Mouse (Mus musculus): ENCODE results near the gene Prss36. TPM values are rescaled to one million over a fixed set of nuclear protein-coding genes. Genes with fewer than 3 reads are reported as not detected.
"Not testable (repeated sequence)": the region's sequence is repeated elsewhere in the genome, so short reads cannot be mapped to it uniquely, and the experiment has no call there.

Prss36 gene
- polyA plus RNA-seq, 1 experiment: 2.6 TPM

DNA sequence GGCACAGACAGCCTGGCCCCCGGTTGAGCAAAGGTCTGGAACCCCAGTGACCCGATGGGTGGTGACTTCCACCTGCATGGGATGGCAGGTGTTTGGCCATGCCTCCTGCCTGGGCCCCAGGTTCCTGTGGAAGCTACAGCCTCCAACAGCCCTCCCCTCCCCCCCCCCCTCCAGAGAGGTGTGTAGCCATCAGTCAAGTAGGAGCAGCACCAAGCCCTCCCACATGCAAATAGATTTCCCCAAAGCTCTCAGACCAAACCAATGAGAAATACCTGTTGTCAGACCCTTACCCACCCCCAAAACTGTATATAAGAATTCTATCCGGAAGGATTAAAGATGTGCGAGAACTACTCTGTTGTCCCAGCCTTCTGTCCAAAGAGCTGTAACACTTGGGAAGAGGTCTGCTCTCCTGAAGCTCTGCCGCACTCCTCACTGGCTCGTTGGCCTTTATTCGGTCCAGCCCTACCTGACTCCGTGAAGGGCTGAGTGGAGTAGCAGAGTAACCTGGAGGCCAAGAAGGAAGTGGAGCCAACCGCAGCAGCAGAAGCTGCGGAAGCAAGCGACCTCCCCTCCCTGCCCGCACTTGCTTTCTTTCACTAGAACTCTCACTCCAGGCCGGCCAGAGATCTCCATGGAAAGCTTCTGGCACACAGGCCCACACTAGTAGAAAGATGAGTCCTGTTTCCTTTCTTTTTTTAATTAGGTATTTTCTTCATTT lies 6.5 kb upstream of the Prss36 start:
- H3K4me1 ChIP-seq (ENCODE audit: control insufficient read depth, insufficient read depth, insufficient read length, low read length): peaks cover 2% of the 10 kb centered on the region; the same call in 1 of the 2 replicates
- H3K27ac ChIP-seq (ENCODE audit: insufficient read depth, low read depth, low read length): no peak overlapping the region
- TF ChIP-seq CTCF (IDR thresholded peaks at IDR 0.05; ENCODE audit: extremely low read depth, insufficient read length, insufficient replicate concordance, low read depth, low read length) (no peak), POLR2A (IDR thresholded peaks at IDR 0.05; ENCODE audit: low read depth, low read length) (no peak)
- no peaks in the 10 kb centered on the region for H3K27me3 ChIP-seq (ENCODE audit: control insufficient read depth, insufficient read depth, low read length)
- no peaks in the 10 kb centered on the region for H3K36me3 ChIP-seq (ENCODE audit: control insufficient read depth, insufficient read depth, low read length)
- no peak overlapping the region for H3K4me3 ChIP-seq (ENCODE audit: low read depth, low read length)
- WGBS: 45% methylated on average over 13 of the region's 13 CpGs

DNA sequence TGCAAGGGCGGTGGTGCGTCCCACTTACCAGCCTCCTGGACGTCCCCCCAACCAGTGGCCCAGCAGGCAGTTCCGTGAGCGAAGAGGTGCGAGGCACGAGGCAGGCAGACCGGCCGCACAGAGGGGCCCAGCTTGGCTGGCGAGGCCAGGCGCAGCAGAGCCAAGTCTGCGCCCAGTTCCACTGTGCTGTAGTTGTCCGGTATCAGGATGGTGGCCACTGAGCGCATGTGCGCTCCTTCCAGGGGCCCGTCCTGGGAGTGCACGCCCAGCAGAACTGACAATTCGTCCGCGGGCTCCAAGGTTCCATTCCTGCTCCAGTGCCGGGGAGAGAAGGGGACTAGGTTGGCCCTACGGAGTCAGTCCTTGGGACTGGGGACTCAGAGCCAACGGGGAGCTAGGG lies 1.9 kb downstream of the Prss36 start:
- Histone ChIP-seq H3K4me3 (ENCODE audit: low read depth, low read length) (no peak overlapping the region), H3K4me1 (ENCODE audit: control insufficient read depth, insufficient read depth, insufficient read length, low read length) (peaks cover 17% of the 10 kb centered on the region; the same call in 1 of the 2 replicates), H3K36me3 (ENCODE audit: control insufficient read depth, insufficient read depth, low read length) (no peaks in the 10 kb centered on the region), H3K27me3 (ENCODE audit: control insufficient read depth, insufficient read depth, low read length) (no peaks in the 10 kb centered on the region), H3K27ac (ENCODE audit: insufficient read depth, low read depth, low read length) (no peak overlapping the region)
- no peak for TF ChIP-seq CTCF (IDR thresholded peaks at IDR 0.05; ENCODE audit: extremely low read depth, insufficient read length, insufficient replicate concordance, low read depth, low read length)
- TF ChIP-seq POLR2A (IDR thresholded peaks at IDR 0.05; ENCODE audit: low read depth, low read length): no peak
- 20% methylated on average over 23 of the region's 23 CpGs for WGBS

GRCm38 (mm10) chr7:127942097-127942496 lies 4.4 kb downstream of the Prss36 start:
- peaks cover 11% of the 10 kb centered on the region; the same call in 1 of the 2 replicates for H3K4me1 ChIP-seq (ENCODE audit: control insufficient read depth, insufficient read depth, insufficient read length, low read length)
- not testable (repeated sequence) for H3K27me3 ChIP-seq (ENCODE audit: control insufficient read depth, insufficient read depth, low read length); H3K27ac ChIP-seq (ENCODE audit: insufficient read depth, low read depth, low read length); H3K36me3 ChIP-seq (ENCODE audit: control insufficient read depth, insufficient read depth, low read length); H3K4me3 ChIP-seq (ENCODE audit: low read depth, low read length)
- WGBS: 43% methylated on average over 2 of the region's 2 CpGs

GRCm38 (mm10) chr7:127936216-127936884 lies 10.2 kb downstream of the Prss36 start:
- H3K27ac ChIP-seq (ENCODE audit: insufficient read depth, low read depth, low read length): no peak overlapping the region
- peaks cover 14% of the 10 kb centered on the region for H3K4me1 ChIP-seq (ENCODE audit: control insufficient read depth, insufficient read depth, insufficient read length, low read length)
- 60% methylated on average over 18 of the region's 18 CpGs for WGBS
- H3K4me3 ChIP-seq (ENCODE audit: low read depth, low read length): peak overlapping the region; percentile 89
- H3K27me3 ChIP-seq (ENCODE audit: control insufficient read depth, insufficient read depth, low read length): no peaks in the 10 kb centered on the region
- H3K36me3 ChIP-seq (ENCODE audit: control insufficient read depth, insufficient read depth, low read length): no peaks in the 10 kb centered on the region
- TF ChIP-seq POLR2A (IDR thresholded peaks at IDR 0.05; ENCODE audit: low read depth, low read length) (no peak), CTCF (IDR thresholded peaks at IDR 0.05; ENCODE audit: extremely low read depth, insufficient read length, insufficient replicate concordance, low read depth, low read length) (no peak)

GRCm38 (mm10) chr7:127935748-127936159 lies 10.8 kb downstream of the Prss36 start:
- peak overlapping the region; percentile 18; the same call in 1 of the 2 replicates for H3K27ac ChIP-seq (ENCODE audit: insufficient read depth, low read depth, low read length)
- peaks cover 16% of the 10 kb centered on the region for H3K4me1 ChIP-seq (ENCODE audit: control insufficient read depth, insufficient read depth, insufficient read length, low read length)
- TF ChIP-seq POLR2A (IDR thresholded peaks at IDR 0.05; ENCODE audit: low read depth, low read length) (no peak), CTCF (IDR thresholded peaks at IDR 0.05; ENCODE audit: extremely low read depth, insufficient read length, insufficient replicate concordance, low read depth, low read length) (no peak)
- H3K36me3 ChIP-seq (ENCODE audit: control insufficient read depth, insufficient read depth, low read length): no peaks in the 10 kb centered on the region
- H3K4me3 ChIP-seq (ENCODE audit: low read depth, low read length): peak overlapping the region; percentile 89
- H3K27me3 ChIP-seq (ENCODE audit: control insufficient read depth, insufficient read depth, low read length): no peaks in the 10 kb centered on the region
- 1% methylated on average over 38 of the region's 38 CpGs for WGBS

DNA sequence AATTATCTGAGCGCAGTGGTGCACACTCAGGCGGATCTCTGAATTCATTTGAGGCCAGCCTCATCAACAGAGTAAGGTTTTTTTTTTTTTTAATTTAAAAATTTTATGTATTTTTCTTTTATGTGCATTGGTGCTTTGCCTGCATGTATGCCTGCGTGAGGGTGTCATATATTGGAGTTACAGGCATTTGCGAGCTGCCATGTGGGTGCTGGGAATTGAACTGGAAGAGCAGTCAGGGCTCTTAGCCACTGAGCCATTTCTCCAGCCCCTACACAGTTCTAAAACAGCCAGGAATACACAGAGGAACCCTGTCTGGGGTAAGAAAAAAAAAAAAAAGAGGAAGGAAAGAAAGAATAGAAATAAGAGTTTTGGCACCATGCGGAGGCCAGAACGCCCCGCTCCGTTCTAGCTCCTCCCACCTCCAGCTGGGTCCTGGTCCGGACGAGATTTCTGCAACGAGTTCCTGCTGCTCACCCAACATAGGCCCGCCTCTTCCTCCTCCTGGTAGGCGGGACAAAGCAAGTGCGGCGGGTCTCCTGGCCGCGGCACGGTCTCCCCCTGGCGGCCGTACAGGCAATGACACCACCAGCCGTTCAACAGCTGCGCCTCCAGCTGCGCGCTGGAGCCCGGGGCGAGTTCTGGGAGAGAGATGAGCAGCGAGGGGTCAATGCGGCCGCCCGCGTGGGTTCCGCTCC lies 11.3 kb downstream of the Prss36 start:
- Histone ChIP-seq H3K36me3 (ENCODE audit: control insufficient read depth, insufficient read depth, low read length) (no peaks in the 10 kb centered on the region), H3K27ac (ENCODE audit: insufficient read depth, low read depth, low read length) (peak overlapping the region; percentile 18; the same call in 1 of the 2 replicates), H3K4me3 (ENCODE audit: low read depth, low read length) (peak overlapping the region; percentile 89), H3K4me1 (ENCODE audit: control insufficient read depth, insufficient read depth, insufficient read length, low read length) (peaks cover 16% of the 10 kb centered on the region), H3K27me3 (ENCODE audit: control insufficient read depth, insufficient read depth, low read length) (no peaks in the 10 kb centered on the region)
- TF ChIP-seq CTCF (IDR thresholded peaks at IDR 0.05; ENCODE audit: extremely low read depth, insufficient read length, insufficient replicate concordance, low read depth, low read length): peak; percentile 91
- TF ChIP-seq POLR2A (IDR thresholded peaks at IDR 0.05; ENCODE audit: low read depth, low read length): 0 out of 2 replicates have a peak, but pooled peaks have one; percentile 23
- WGBS: 7% methylated on average over 32 of the region's 32 CpGs

GRCm38 (mm10) chr7:127934075-127934474 lies 12.4 kb downstream of the Prss36 start:
- TF ChIP-seq CTCF (IDR thresholded peaks at IDR 0.05; ENCODE audit: extremely low read depth, insufficient read length, insufficient replicate concordance, low read depth, low read length) (no peak), POLR2A (IDR thresholded peaks at IDR 0.05; ENCODE audit: low read depth, low read length) (no peak)
- Histone ChIP-seq H3K4me3 (ENCODE audit: low read depth, low read length) (no peak overlapping the region), H3K36me3 (ENCODE audit: control insufficient read depth, insufficient read depth, low read length) (no peaks in the 10 kb centered on the region), H3K4me1 (ENCODE audit: control insufficient read depth, insufficient read depth, insufficient read length, low read length) (peaks cover 16% of the 10 kb centered on the region), H3K27ac (ENCODE audit: insufficient read depth, low read depth, low read length) (no peak overlapping the region), H3K27me3 (ENCODE audit: control insufficient read depth, insufficient read depth, low read length) (no peaks in the 10 kb centered on the region)
- WGBS: 84% methylated on average over 5 of the region's 5 CpGs
